Mouse (Mus musculus) forebrain, embryonic 14.5 days (tissue): Measurements from ENCODE around the gene Atf3. TPM values are rescaled to one million over a fixed set of nuclear protein-coding genes. Genes with fewer than 3 reads are reported as not detected.
"Not testable (repeated sequence)": the region's sequence is repeated elsewhere in the genome, so short reads cannot be mapped to it uniquely, and the experiment has no call there.

ENCODE experiments used
- ATAC-seq: fragments of 200-750 bp; cut with Nextera tagmentation; 2 replicates; pipeline ENCODE4 v1.8.0; 2017; ENCODE audit warnings: mild to moderate bottlenecking, moderate library complexity
- DNase-seq: peaks from one replicate; pipeline ENCODE4 v3.0.0-alpha.2; 2015; ENCODE audit warnings: low spot score
- H3K27ac ChIP-seq: fragments of 300-500 bp; sonication (generic); 2 replicates; pipeline ENCODE4 v1.5.1; 2014; ENCODE audit warnings: low read depth, mild to moderate bottlenecking, control low read depth, low read length, moderate library complexity
- H3K27me3 ChIP-seq: fragments of 300-500 bp; sonication (generic); replicated peaks from 2 replicates; pipeline ENCODE4 v1.6.1; 2014; ENCODE audit warnings: low read length, control low read depth, mixed read lengths; ENCODE audit not compliant: control insufficient read depth, insufficient read depth
- H3K36me3 ChIP-seq: fragments of 300-500 bp; sonication (generic); 2 replicates; pipeline ENCODE4 v1.6.1; 2014; ENCODE audit warnings: low read length, control low read depth; ENCODE audit not compliant: control insufficient read depth, insufficient read depth
- H3K4me1 ChIP-seq: fragments of 300-500 bp; sonication (generic); 2 replicates; pipeline ENCODE4 v1.6.1; 2014; ENCODE audit warnings: antibody characterized with exemption, low read length, control low read depth; ENCODE audit not compliant: control insufficient read depth, insufficient read depth
- H3K4me2 ChIP-seq: fragments of 300-500 bp; sonication (generic); 2 replicates; pipeline ENCODE4 v1.6.1; 2014; ENCODE audit warnings: mild to moderate bottlenecking, control low read depth, low read length
- H3K4me3 ChIP-seq: fragments of 300-500 bp; sonication (generic); 2 replicates; pipeline ENCODE4 v1.5.1; 2014; ENCODE audit warnings: low read depth, low read length, control low read depth
- H3K9ac ChIP-seq: fragments of 300-500 bp; sonication (generic); 2 replicates; pipeline ENCODE4 v1.6.1; 2014; ENCODE audit warnings: mild to moderate bottlenecking, low read length, control low read depth, moderate library complexity
- H3K9me3 ChIP-seq: fragments of 300-500 bp; sonication (generic); replicated peaks from 2 replicates; pipeline ENCODE4 v1.6.1; 2016; ENCODE audit warnings: low read length, control low read depth, mixed read lengths; ENCODE audit not compliant: control insufficient read depth
- WGBS: fragments of 180-500 bp; shearing (Covaris S2); extraction: QIAGEN DNeasy Blood & Tissue Kit; methylation state at CpG from one replicate; pipeline ENCODE4 v1.1.7; 2014; 5-methylcytosine and 5-hydroxymethylcytosine counted together
- polyA plus RNA-seq: library from polyadenylated mRNA; unstranded; fragments of >200 nt; fragmentation: Nextera tagmentation; extraction: Ambion mirVana; gene quantifications from 2 replicates; pipeline ENCODE4 v1.2.1, GENCODE M21; 2014

Atf3 gene
- polyA plus RNA-seq, 1 experiment from 2014 or later = 0.98 TPM

DNA sequence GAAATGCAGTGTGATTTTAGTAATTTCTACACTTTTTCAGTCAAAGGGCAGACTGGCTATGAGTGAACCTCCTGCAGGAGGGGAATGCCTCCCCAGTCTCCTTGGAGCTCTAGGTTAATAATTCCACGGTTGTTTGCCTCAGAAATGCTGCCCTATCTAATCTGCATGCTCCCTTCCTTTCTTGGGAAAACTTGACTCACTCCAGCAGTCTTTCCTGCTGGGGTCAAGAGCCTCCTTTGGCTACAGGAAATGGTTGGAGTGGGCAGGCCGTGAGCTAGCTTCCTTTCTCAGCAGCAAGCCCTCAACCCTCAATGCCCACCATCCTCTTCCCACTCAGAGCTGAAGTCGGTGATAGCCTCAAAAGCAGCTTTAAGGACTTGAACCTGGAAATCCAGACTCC, 63.5 kb downstream of the Atf3 start:
- Histone ChIP-seq H3K4me3 (no peak overlapping the region), H3K27me3 (no peaks in the 10 kb centered on the region), H3K27ac (no peak overlapping the region), H3K9me3 (0 out of 2 replicates have a peak, but pooled peaks cover 2% of the 10 kb centered on the region), H3K9ac (no peak overlapping the region), H3K36me3 (no peaks in the 10 kb centered on the region), H3K4me2 (no peak overlapping the region), H3K4me1 (no peaks in the 10 kb centered on the region)
- DNase-seq (no peak), ATAC-seq (no peak)
- 75% methylated on average over 3 of the region's 3 CpGs for WGBS

DNA sequence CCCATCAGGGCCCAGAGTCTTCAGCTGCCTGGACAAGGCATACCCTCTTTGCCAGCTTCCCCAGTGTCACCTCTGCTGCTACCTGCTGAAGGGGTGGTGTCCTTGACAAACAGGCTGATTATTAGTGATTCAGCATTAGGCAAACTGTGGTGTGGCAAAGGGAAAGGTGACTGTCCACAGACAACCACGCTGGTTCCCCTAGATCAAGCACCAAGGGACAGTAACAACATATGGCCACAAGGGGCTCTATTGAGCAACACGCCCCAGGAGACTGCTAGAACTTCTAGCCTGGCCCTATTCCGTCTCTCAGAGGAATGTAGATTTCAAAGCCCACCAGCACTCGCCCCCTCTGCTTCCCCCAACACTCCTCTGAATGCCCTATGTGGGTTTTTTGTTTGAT, 64.8 kb downstream of the Atf3 start:
- H3K4me1 ChIP-seq = no peaks in the 10 kb centered on the region
- H3K4me3 ChIP-seq = no peak overlapping the region
- no peaks in the 10 kb centered on the region for H3K27me3 ChIP-seq
- no peaks in the 10 kb centered on the region for H3K36me3 ChIP-seq
- H3K9me3 ChIP-seq = 0 out of 2 replicates have a peak, but pooled peaks cover 2% of the 10 kb centered on the region
- H3K27ac ChIP-seq = no peak overlapping the region
- WGBS = 10% methylated on average over 4 of the region's 4 CpGs
- H3K9ac ChIP-seq = no peak overlapping the region
- no peak for ATAC-seq
- H3K4me2 ChIP-seq = no peak overlapping the region
- peak; percentile 49 for DNase-seq

DNA sequence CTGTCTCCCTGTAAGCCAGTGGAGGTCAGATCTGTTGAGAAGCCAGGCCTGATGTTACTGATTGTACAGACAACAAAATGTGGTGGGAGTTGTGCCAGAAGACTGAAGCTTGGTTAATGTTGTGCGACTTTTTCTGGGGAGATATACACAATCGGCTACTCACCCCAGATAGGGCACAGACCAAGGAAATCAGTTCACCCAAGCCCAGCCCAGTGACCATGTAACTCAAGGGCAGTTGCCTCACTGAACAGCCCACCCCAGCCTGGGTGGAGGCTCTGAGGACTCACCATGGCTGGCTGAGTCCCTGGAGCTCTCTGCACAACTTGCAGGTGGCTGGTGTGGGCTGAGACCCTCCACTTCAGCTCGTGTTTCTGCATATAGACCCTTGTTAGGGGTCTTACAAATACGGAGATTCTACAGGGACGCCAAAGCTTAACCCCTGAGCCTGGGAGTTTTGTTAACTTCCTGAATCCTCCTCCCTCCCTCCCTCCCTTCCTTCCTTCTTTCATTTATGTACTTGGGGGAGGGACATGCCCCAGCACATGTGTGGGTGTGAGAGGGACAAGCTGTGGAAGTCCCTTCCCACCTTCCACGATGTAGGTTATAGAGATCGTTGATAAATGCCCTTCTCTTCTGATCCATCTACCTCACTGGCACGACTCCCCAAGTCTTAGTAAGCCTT, 66.8 kb downstream of the Atf3 start:
- no peak overlapping the region for H3K4me2 ChIP-seq
- DNase-seq (no peak), ATAC-seq (no peak)
- 79% methylated on average over 8 of the region's 8 CpGs for WGBS
- no peaks in the 10 kb centered on the region for H3K9me3 ChIP-seq
- no peaks in the 10 kb centered on the region for H3K4me1 ChIP-seq
- no peak overlapping the region for H3K4me3 ChIP-seq
- no peaks in the 10 kb centered on the region for H3K36me3 ChIP-seq
- H3K27ac ChIP-seq = no peak overlapping the region
- H3K9ac ChIP-seq = no peak overlapping the region
- no peaks in the 10 kb centered on the region for H3K27me3 ChIP-seq

DNA sequence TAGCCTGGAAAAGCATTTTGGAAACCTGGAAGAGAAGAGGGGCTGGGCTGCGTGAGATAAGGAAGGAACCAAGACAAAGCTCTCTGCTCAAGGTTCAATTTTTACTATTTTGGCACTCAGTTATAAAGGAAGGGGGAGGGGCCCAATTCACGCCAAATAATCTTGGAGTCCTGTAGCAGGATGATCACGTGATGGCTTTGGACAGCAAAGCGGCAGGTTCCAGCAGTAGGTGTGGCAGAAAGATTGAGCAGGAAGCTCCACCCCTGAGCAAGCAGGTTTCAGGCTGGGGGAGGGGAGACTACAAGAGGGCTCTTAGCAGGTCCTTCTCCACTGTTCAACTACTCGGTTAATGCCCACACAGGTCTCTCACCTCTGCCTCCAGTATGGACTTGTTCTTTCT, 68.3 kb downstream of the Atf3 start:
- H3K4me3 ChIP-seq, H3K27me3 ChIP-seq, ATAC-seq, H3K4me1 ChIP-seq, DNase-seq, H3K27ac ChIP-seq, H3K4me2 ChIP-seq, H3K9ac ChIP-seq, H3K9me3 ChIP-seq, H3K36me3 ChIP-seq: not testable (repeated sequence)
- 93% methylated on average over 5 of the region's 5 CpGs for WGBS

DNA sequence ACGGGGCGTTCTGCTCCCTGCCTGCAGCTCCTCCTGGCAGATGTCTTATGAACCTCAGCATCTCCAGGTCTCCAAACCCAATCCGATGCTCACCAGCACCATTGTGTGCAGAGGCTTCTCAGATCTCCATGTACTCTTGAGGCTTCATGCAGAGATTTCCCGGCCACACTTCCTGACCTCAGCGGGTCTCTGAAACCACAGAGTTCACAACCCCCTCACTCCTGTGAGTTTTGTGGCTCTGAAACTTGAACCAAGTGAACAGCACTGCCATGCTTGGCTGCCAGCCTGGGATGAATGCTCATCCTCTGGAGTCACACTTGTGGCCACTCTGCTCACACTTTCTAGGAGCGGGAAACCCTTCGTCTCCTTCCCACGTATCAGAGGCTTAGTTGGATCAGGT, 76.9 kb downstream of the Atf3 start:
- Histone ChIP-seq H3K4me2 (no peak overlapping the region), H3K27me3 (no peaks in the 10 kb centered on the region), H3K9me3 (no peaks in the 10 kb centered on the region), H3K9ac (no peak overlapping the region), H3K4me1 (no peaks in the 10 kb centered on the region), H3K36me3 (no peaks in the 10 kb centered on the region), H3K27ac (no peak overlapping the region), H3K4me3 (no peak overlapping the region)
- DNase-seq = no peak
- ATAC-seq = no peak
- 88% methylated on average over 8 of the region's 8 CpGs for WGBS

DNA sequence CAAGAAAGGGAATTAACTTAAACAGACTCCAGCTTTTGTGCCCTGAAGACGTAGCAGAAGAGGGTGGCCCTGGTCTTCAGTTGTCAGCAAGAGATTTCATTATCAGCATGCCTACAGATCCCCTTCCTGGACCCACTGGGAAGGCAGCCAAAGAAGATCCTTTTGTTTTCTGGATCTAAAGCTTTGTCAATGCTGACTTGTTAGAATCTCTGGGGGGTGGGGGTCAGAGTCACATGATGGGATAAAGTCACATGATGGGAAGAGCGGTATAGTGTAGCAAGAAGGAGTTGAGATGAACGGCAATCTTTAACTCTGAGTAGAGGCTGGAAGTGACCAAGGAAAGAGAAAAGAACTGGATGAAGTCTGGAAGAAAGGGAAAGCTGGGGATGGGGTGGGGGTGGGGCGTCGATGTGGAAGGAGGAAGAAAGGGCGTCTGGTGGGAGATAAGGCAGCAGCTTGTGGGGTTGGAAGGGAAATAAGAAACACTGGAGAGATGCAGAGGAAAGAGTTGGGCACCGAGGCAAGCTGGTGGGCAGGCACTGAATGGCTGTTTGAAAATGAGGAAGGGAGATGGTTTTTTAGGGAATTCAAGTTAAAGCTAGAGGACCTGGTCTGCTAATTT, 78.9 kb downstream of the Atf3 start:
- Histone ChIP-seq H3K27me3 (no peaks in the 10 kb centered on the region), H3K27ac (no peak overlapping the region), H3K36me3 (no peaks in the 10 kb centered on the region), H3K4me2 (no peak overlapping the region), H3K4me1 (no peaks in the 10 kb centered on the region), H3K9me3 (no peaks in the 10 kb centered on the region), H3K4me3 (no peak overlapping the region), H3K9ac (no peak overlapping the region)
- no peak for DNase-seq
- no peak for ATAC-seq
- 58% methylated on average over 7 of the region's 7 CpGs for WGBS

DNA sequence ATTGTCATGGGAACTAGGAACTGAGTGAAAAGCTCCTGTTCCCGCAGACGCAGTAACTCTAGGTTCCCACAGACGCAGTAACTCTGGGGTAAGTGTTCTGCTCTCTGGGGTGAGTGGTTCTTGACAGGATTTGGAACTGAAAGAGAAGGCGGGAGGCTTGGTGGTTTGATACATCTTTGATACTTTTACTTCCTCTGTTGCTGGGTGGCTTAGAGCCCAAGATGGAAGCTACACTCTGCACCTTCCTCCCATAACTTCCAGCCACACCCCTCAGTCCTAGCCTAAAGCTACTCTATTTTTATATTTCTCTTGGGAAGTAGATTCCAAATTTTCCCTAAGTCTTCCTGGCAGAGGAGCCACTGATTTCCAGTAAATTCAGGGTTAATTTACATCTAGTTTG, 79.4 kb downstream of the Atf3 start:
- H3K4me2 ChIP-seq = no peak overlapping the region
- H3K27ac ChIP-seq = no peak overlapping the region
- ATAC-seq (no peak), DNase-seq (no peak)
- no peaks in the 10 kb centered on the region for H3K9me3 ChIP-seq
- no peaks in the 10 kb centered on the region for H3K27me3 ChIP-seq
- no peak overlapping the region for H3K4me3 ChIP-seq
- H3K4me1 ChIP-seq = no peaks in the 10 kb centered on the region
- H3K36me3 ChIP-seq = no peaks in the 10 kb centered on the region
- WGBS = 85% methylated on average over 4 of the region's 4 CpGs
- no peak overlapping the region for H3K9ac ChIP-seq

DNA sequence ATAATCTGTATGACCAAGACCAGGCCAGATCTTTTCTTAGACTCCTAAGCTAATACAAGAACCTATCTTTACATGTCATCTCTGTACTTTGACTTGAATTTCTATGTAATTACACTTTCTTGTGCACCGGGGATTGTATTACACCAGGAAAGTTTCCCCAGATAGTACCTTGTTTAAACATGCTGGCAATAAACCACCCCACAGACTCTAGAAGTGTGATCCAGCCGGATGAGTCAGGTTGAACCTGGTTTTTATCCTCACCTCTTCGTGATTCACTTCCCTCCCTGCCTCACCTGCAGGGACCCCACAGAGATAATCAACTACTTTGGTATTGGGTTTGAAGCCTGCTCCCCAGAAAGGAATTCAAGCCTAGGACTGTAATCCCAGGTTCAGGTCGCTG, 82.4 kb downstream of the Atf3 start:
- DNase-seq (no peak), ATAC-seq (no peak)
- Histone ChIP-seq H3K9me3 (no peaks in the 10 kb centered on the region), H3K4me3 (no peak overlapping the region), H3K4me2 (no peak overlapping the region), H3K9ac (no peak overlapping the region), H3K27me3 (no peaks in the 10 kb centered on the region), H3K27ac (no peak overlapping the region), H3K36me3 (no peaks in the 10 kb centered on the region), H3K4me1 (no peaks in the 10 kb centered on the region)
- 55% methylated on average over 4 of the region's 4 CpGs for WGBS

DNA sequence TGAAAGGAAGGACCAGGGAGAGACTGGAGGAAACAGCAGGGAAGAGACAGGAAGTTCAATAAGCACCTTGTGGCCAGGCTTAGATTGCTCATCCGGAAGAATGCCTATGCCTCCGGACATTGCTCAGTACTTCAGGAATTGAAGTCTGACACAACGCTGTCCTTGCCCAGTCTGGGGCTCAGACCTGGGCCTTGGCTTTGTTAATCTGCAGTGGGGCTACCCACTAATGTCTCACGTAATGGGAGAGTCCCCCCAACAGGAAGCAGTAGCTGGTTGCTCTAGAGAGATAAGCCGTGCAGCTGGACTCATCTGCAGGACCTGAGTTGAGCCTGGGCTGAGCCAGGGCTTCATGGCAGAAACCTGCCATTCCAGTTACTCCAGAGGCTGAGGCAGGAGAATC, 84.9 kb downstream of the Atf3 start:
- no peaks in the 10 kb centered on the region for H3K9me3 ChIP-seq
- 72% methylated on average over 5 of the region's 5 CpGs for WGBS
- no peak overlapping the region for H3K27ac ChIP-seq
- no peak overlapping the region for H3K9ac ChIP-seq
- no peak for DNase-seq
- H3K36me3 ChIP-seq = no peaks in the 10 kb centered on the region
- no peaks in the 10 kb centered on the region for H3K4me1 ChIP-seq
- H3K27me3 ChIP-seq = no peaks in the 10 kb centered on the region
- ATAC-seq = no peak
- H3K4me3 ChIP-seq = no peak overlapping the region
- H3K4me2 ChIP-seq = no peak overlapping the region
